Mouse (Mus musculus) neural tube, embryonic 11.5 days (tissue): Measurements from ENCODE around the gene Kidins220. TPM values are rescaled to one million over a fixed set of nuclear protein-coding genes. Genes with fewer than 3 reads are reported as not detected.

Experiments
- ATAC-seq: fragments of 200-750 bp; cut with Nextera tagmentation; 2 replicates; pipeline ENCODE4 v1.8.0; 2017; ENCODE audit warnings: moderate number of reproducible peaks, mild to moderate bottlenecking, moderate TSS enrichment, moderate library complexity; ENCODE audit not compliant: insufficient read depth, low FRiP score, low TSS enrichment
- DNase-seq: peaks from one replicate; pipeline ENCODE4 v3.0.0-alpha.2; 2015; ENCODE audit warnings: low spot score
- H3K27ac ChIP-seq: fragments of 300-500 bp; sonication (generic); 2 replicates; pipeline ENCODE4 v1.5.1; 2014; ENCODE audit warnings: low read depth, mild to moderate bottlenecking, low read length
- H3K27me3 ChIP-seq: fragments of 300-500 bp; sonication (generic); 2 replicates; pipeline ENCODE4 v1.6.1; 2014; ENCODE audit warnings: mild to moderate bottlenecking, low read length, mixed read lengths; ENCODE audit not compliant: control insufficient read depth, insufficient read depth
- H3K36me3 ChIP-seq: fragments of 300-500 bp; sonication (generic); 2 replicates; pipeline ENCODE4 v1.6.1; 2014; ENCODE audit warnings: mild to moderate bottlenecking, low read length, moderate library complexity, mixed read lengths; ENCODE audit not compliant: control insufficient read depth, insufficient read depth
- H3K4me1 ChIP-seq: fragments of 300-500 bp; sonication (generic); 2 replicates; pipeline ENCODE4 v1.6.1; 2014; ENCODE audit warnings: low read length, mixed read lengths; ENCODE audit not compliant: control insufficient read depth, insufficient read depth
- H3K4me2 ChIP-seq: fragments of 300-500 bp; sonication (generic); 2 replicates; pipeline ENCODE4 v1.6.1; 2014; ENCODE audit warnings: low read depth, mild to moderate bottlenecking, moderate library complexity
- H3K4me3 ChIP-seq: fragments of 300-500 bp; sonication (generic); 2 replicates; pipeline ENCODE4 v1.5.1; 2014; ENCODE audit warnings: low read depth, low read length
- H3K9ac ChIP-seq: fragments of 300-500 bp; sonication (generic); 2 replicates; pipeline ENCODE4 v1.6.1; 2014; ENCODE audit warnings: mild to moderate bottlenecking, low read length
- H3K9me3 ChIP-seq: fragments of 300-500 bp; sonication (generic); 2 replicates; pipeline ENCODE4 v1.6.1; 2016; ENCODE audit warnings: low read length; ENCODE audit not compliant: control insufficient read depth
- WGBS: fragments of 180-500 bp; shearing (Covaris S2); extraction: QIAGEN DNeasy Blood & Tissue Kit; methylation state at CpG from one replicate; pipeline ENCODE4 v1.1.7; 2014; 5-methylcytosine and 5-hydroxymethylcytosine counted together
- polyA plus RNA-seq: library from polyadenylated mRNA; unstranded; fragments of >200 nt; fragmentation: Nextera tagmentation; extraction: Ambion mirVana; gene quantifications from 2 replicates; pipeline ENCODE4 v1.2.1, GENCODE M21; 2014

Kidins220 gene
- polyA plus RNA-seq, 1 experiment from 2014 or later = 64.0 TPM

DNA sequence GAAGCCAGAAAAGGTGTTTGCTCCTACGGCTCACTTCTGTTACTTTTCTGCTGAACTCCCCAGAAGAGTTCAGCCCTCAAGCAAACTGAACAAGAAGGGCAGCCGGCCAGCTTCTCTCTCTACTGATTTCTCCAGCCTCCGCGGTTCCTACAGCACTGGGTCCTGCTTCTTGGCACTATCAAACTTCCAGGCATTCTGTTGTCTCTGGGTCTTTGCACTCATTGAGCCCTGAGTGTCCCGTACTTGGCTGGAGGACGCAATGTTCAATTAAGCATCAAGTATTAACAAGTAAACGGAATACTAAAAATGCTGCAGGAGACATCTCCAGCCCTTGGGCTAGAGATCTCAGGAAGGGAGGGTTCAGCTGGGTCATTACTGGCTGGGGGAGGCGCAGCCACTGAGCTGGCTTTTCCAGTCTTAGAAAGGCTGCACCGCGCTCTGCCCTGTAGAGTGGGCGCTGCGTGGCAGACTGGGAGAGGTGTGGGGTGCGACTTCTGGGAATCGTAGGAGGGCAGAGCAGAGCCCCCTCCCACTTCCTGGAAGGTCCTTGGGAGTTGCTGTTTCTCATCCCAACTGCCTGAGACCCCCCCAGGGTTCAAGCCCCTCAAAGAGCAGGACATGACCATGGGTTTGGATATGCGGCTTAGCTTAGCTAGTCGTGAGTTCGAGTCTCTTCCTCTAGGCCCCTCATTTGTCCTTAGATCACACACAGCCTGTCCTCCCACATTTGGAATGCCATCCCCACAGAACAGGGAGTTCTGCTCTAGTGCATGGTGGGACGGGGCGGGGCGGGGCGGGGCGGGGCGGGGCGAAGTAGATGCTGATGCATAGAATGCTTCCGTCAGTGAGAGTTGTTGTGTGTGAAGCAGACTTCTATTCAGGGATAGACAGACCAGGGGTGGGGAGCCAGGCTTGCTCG is 108.8 kb downstream of the Kidins220 start:
- no peaks in the 10 kb centered on the region for H3K27me3 ChIP-seq
- peak overlapping the region; percentile 16; the same call in 1 of the 2 replicates for H3K4me2 ChIP-seq
- no peak overlapping the region for H3K27ac ChIP-seq
- H3K4me1 ChIP-seq = no peaks in the 10 kb centered on the region
- no peak for DNase-seq
- H3K4me3 ChIP-seq = no peak overlapping the region
- WGBS = 46% methylated on average over 26 of the region's 26 CpGs
- H3K9ac ChIP-seq = no peak overlapping the region
- no peaks in the 10 kb centered on the region for H3K9me3 ChIP-seq
- no peaks in the 10 kb centered on the region for H3K36me3 ChIP-seq
- no peak for ATAC-seq

DNA sequence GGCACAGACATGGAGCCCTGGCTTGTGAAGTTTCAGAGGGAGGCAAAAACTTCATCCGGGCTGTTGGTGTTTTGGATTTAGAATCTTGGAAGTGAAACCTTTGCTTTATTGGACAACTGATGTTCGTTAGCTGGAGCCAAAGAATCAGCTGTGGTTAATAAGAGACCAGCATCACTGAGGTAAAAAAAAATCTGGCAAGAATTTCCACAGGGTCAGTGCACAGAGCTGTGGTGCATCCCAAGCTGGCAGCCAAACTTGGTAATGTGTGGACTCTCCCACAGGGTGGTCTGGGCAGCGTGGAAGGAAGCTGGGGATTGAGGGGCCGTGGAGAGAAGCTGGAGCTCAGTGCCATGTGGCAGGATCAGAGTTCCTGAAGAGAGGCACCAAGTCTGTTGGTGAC is 112.2 kb downstream of the Kidins220 start:
- Histone ChIP-seq H3K27me3 (no peaks in the 10 kb centered on the region), H3K9me3 (no peaks in the 10 kb centered on the region), H3K27ac (no peak overlapping the region), H3K9ac (no peak overlapping the region), H3K4me2 (no peak overlapping the region), H3K36me3 (no peaks in the 10 kb centered on the region), H3K4me1 (no peaks in the 10 kb centered on the region), H3K4me3 (no peak overlapping the region)
- 65% methylated on average over 4 of the region's 4 CpGs for WGBS
- ATAC-seq = no peak
- DNase-seq = no peak

DNA sequence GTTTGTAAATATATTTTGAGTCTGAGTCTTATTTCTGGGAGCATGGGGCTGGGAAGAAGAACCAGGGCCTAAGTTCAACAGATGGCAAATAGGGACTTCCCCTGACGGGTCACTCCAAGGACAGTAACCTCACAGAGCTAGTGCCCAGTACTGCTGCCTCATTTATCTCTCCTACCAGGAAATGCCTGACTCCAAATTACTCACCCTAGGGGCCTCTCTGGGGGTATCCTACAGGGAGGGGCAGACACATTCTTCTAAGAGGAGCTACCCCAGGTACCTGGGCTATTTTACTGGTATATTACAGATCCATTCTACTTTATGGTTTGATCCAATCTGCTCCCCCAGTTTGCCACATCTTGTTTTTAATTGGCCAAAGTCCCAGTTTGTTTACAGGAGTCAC is 114.7 kb downstream of the Kidins220 start:
- H3K36me3 ChIP-seq = no peaks in the 10 kb centered on the region
- ATAC-seq (no peak), DNase-seq (no peak)
- 36% methylated on average over 1 of the region's 1 CpGs for WGBS
- H3K9ac ChIP-seq = no peak overlapping the region
- H3K4me1 ChIP-seq = peaks cover 9% of the 10 kb centered on the region
- H3K27me3 ChIP-seq = no peaks in the 10 kb centered on the region
- H3K4me2 ChIP-seq = no peak overlapping the region
- H3K9me3 ChIP-seq = no peaks in the 10 kb centered on the region
- H3K27ac ChIP-seq = no peak overlapping the region
- H3K4me3 ChIP-seq = no peak overlapping the region

DNA sequence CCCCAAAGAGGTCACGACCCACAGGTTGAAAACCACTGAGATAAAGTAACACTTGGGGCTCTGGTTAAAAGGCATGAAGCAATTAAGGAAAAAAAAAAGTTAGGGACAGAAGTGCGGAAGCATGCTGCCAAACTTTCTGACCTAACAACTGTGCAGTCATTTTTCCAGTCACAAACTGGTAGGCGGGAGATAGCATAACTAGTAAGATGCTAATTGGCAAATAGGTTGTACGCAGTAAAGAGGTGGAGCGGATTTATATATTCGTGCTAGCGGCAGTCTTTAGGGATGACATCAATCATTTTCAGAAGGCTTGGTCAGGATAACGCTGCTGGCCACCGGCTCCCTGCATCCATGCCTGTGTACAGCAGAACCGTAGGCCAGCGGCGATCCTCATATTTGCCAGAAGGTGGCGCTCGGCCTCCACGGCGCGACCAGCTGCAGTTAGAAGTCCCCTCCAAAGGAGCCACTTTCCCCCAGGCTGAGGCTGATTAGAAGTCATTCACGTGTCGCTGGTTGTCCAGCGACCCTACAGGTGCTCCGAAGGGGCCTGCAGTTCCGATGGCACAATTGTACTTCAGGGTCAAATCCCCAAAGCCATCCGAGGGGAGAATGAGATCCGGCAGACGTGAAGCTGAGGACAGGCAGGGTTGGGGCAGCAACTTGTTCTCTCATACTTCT is 117.4 kb downstream of the Kidins220 start:
- Histone ChIP-seq H3K9ac (no peak overlapping the region), H3K4me3 (peak overlapping the region; percentile 8; the same call in 1 of the 2 replicates)

DNA sequence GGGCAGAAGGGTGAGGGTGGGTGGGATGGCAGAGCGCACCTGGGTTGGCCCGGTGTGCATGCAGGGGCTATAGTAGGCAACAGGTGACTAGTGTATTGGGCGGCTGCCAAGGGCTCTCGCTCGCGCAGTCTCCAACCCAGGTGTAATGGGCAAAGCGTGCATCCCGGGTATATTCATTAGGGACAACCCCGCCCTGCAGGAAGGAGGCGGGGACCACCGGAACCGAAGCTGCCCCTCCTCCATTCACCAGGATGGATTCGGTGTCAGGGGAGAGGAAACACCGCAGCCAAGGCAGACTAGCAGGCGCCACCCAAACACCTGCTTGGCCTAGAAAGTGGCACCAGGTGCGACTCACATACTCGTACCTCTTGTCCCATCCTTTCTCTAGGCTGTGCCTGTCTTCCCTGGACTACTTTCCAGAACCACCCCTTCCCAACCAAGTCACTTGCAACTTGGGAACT is 118.1 kb downstream of the Kidins220 start:
- ATAC-seq (no peak), DNase-seq (no peak)
- Histone ChIP-seq H3K9me3 (no peaks in the 10 kb centered on the region), H3K27ac (no peak overlapping the region), H3K4me2 (peak overlapping the region; percentile 55), H3K4me3 (peak overlapping the region; percentile 29), H3K4me1 (peaks cover 20% of the 10 kb centered on the region), H3K36me3 (no peaks in the 10 kb centered on the region), H3K27me3 (no peaks in the 10 kb centered on the region), H3K9ac (no peak overlapping the region)
- 2% methylated on average over 17 of the region's 17 CpGs for WGBS

More for the DNA sequence above, 117.4 kb downstream of the Kidins220 start:
- Histone ChIP-seq H3K27ac (no peak overlapping the region), H3K4me1 (peaks cover 14% of the 10 kb centered on the region), H3K9me3 (no peaks in the 10 kb centered on the region), H3K36me3 (no peaks in the 10 kb centered on the region), H3K27me3 (no peaks in the 10 kb centered on the region), H3K4me2 (peak overlapping the region; percentile 55)
- DNase-seq (peak; percentile 90), ATAC-seq (peak; percentile 46; the same call in 1 of the 2 replicates)
- whole genome bisulfite sequencing = 7% methylated on average over 25 of the region's 25 CpGs

DNA sequence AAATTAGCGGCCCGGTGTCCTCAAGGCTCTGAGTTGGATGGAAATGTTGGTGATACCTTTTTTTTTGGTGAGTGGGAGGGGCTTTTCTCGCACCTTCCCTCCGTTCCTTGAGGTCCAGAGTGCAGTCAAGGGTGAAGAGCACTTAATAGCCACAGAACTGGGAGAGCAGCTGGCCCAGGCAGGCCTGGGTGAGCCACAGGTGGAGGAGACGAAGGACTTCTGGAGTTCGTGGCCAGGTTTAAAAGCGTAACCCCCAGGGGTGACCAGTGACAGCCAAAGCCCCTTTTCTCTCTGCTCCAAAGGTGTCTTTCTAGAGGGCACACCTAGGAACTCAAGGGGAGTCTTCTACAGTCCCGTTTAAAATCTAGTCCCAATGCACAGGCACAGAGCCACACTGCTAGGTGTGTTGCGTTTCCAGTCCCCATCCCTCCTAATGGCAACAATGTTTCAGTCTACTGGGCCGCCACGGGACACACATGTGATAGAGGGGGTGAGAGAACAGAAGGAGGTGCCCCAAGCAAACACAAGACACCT is 118.6 kb downstream of the Kidins220 start:
- DNase-seq (peak; percentile 21), ATAC-seq (no peak)
- Histone ChIP-seq H3K36me3 (no peaks in the 10 kb centered on the region), H3K27me3 (no peaks in the 10 kb centered on the region), H3K9me3 (no peaks in the 10 kb centered on the region), H3K4me2 (peak overlapping the region; percentile 55), H3K4me1 (peaks cover 24% of the 10 kb centered on the region), H3K4me3 (peak overlapping the region; percentile 29), H3K27ac (no peak overlapping the region), H3K9ac (0 out of 2 replicates have a peak overlapping the region, but pooled peaks have one; percentile 7)
- WGBS = 20% methylated on average over 11 of the region's 11 CpGs

DNA sequence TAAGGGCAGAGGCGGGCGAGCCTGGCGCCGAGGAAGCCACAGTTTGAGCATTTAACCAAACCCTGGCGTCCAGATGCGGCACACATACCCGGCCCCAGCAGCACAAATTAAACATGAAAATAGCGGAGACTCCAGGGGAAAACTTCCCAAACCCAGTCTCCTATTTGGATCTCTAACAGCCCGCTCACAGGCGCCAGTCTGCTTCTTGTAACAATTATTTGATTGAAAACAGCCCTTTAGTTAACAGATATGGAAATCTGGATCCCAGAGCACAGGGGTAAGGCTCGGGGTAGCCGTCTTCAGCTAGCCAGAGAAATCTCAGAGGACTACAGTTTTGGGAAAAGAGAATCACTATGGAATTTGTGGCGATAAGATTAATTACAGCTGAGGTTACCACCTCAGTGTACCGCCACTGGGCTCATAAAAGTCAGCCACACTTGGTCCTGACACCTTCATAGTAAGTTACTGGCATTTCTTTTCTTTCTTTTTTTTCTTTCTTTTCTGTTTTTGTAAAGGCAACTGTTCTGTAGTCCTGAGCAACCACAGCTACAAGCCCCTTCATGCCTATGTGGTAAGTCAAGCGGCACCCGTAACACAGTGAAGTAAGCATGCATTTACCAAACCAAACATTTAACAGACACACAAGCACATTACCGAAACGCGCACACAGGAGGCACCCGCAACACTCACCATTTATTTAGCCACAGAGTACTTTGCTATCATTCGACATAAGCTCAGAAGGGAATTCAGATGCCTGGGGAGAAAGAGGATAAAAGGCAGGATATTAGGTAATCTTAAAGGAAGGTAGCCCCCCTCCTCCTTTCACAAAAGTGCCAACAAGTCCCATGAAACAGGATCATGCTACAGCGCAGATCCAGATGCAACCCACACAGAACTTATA is 120.1 kb downstream of the Kidins220 start:
- Histone ChIP-seq H3K4me1 (peaks cover 24% of the 10 kb centered on the region), H3K4me3 (peak overlapping the region; percentile 86), H3K27ac (peak overlapping the region; percentile 60), H3K4me2 (peak overlapping the region; percentile 92), H3K9ac (peak overlapping the region; percentile 76), H3K9me3 (no peaks in the 10 kb centered on the region), H3K27me3 (no peaks in the 10 kb centered on the region), H3K36me3 (no peaks in the 10 kb centered on the region)
- no peak for ATAC-seq
- peak; percentile 54 for DNase-seq
- whole genome bisulfite sequencing = under 1% methylated on average over 22 of the region's 22 CpGs

DNA sequence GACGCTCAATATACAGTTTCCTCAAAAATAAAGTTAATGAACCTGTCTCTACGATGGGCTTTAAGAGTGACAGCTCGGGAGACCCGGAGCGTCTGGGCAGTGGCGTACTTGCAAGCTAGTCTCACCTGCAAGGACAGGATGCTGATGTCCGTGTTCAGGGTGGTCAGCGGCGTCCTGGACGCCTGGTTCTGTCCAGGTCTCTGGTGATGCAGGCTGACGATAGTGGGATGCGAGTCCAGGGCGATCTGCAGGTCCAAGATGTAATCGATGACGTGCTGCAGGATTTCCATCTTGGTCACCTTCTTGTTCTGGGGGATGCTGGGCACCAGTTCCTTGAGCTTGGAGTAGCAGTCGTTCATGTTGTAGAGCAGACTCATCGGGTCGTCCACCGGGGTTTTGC is 120.8 kb downstream of the Kidins220 start:
- Histone ChIP-seq H3K9ac (peak overlapping the region; percentile 76), H3K9me3 (no peaks in the 10 kb centered on the region), H3K4me1 (peaks cover 26% of the 10 kb centered on the region), H3K4me3 (peak overlapping the region; percentile 86), H3K27ac (peak overlapping the region; percentile 60), H3K27me3 (no peaks in the 10 kb centered on the region), H3K4me2 (peak overlapping the region; percentile 92), H3K36me3 (no peaks in the 10 kb centered on the region)
- ATAC-seq (no peak), DNase-seq (no peak)
- under 1% methylated on average over 19 of the region's 19 CpGs for WGBS
